Mouse (Mus musculus) CH12.LX (cell line): ENCODE results near the gene Nrg3. TPM values are rescaled to one million over a fixed set of nuclear protein-coding genes. Genes with fewer than 3 reads are reported as not detected.

ENCODE experiments used
- DNase-seq: peaks from one replicate; pipeline ENCODE4 v3.0.0-alpha.2; 2013; ENCODE audit errors: extremely low read depth
- H3K27ac ChIP-seq: 2 replicates; pipeline ENCODE4 v1.5.1; 2012; ENCODE audit warnings: low read depth, mild to moderate bottlenecking, control low read depth, moderate library complexity; ENCODE audit not compliant: insufficient read depth
- H3K27me3 ChIP-seq: replicated peaks from 2 replicates; pipeline ENCODE3; 2012; ENCODE audit warnings: inconsistent platforms
- H3K36me3 ChIP-seq, 2 experiments: replicated peaks in 1 of 2; 2 replicates each; pipeline versions ENCODE3 to v1.6.1; 2012; ENCODE audit warnings: inconsistent platforms in 1 of 2, low read length in 1 of 2, mild to moderate bottlenecking in 1 of 2, mixed read lengths in 1 of 2, moderate library complexity in 1 of 2; ENCODE audit not compliant: control insufficient read depth in 1 of 2, insufficient read depth in 1 of 2
- H3K4me1 ChIP-seq, 2 experiments: 2 replicates each; pipeline ENCODE4 v1.6.1; 2012; ENCODE audit warnings: inconsistent platforms in 1 of 2, moderate library complexity in 1 of 2; ENCODE audit not compliant: insufficient read depth in 2 of 2, control insufficient read depth in 1 of 2
- H3K4me2 ChIP-seq: 2 replicates; pipeline ENCODE4 v1.6.1; 2012; ENCODE audit warnings: low read depth, mild to moderate bottlenecking, control low read depth; ENCODE audit not compliant: poor library complexity, insufficient read depth, severe bottlenecking
- H3K4me3 ChIP-seq, 3 experiments: fragments of 150-350 bp in 1 of 3; sonication (generic) in 1 of 3; replicated peaks in 1 of 3; 2 replicates each; pipeline versions ENCODE3 to v1.5.1; 2011 to 2012; ENCODE audit warnings: low read depth in 2 of 3, low read length in 2 of 3, mild to moderate bottlenecking in 2 of 3, moderate library complexity in 2 of 3, control low read depth in 1 of 3, improper control_type of control experiment in 1 of 3, inconsistent platforms in 1 of 3, mixed read lengths in 1 of 3; ENCODE audit not compliant: poor library complexity in 1 of 3
- H3K79me2 ChIP-seq: replicated peaks from 2 replicates; pipeline ENCODE4 v1.6.1; 2012; ENCODE audit warnings: mild to moderate bottlenecking, moderate library complexity; ENCODE audit not compliant: control insufficient read depth, poor library complexity, insufficient read depth, severe bottlenecking; ENCODE audit errors: extremely low read depth
- H3K9ac ChIP-seq: 2 replicates; pipeline ENCODE4 v1.6.1; 2012; ENCODE audit warnings: low read depth, mild to moderate bottlenecking, control low read depth, moderate library complexity; ENCODE audit not compliant: insufficient read depth
- H3K9me3 ChIP-seq: replicated peaks from 2 replicates; pipeline ENCODE3; 2012; ENCODE audit warnings: low read length, inconsistent platforms, mixed read lengths
- BHLHE40 ChIP-seq: IDR thresholded peaks from 2 replicates; pipeline ENCODE4 v1.6.1; 2011; ENCODE audit warnings: mild to moderate bottlenecking, low read depth, low read length, improper control_type of control experiment
- ETS1 ChIP-seq: conservative IDR thresholded peaks from 2 replicates; pipeline ENCODE4 v1.6.1; 2012; ENCODE audit warnings: low read depth, mild to moderate bottlenecking, inconsistent platforms, low read length, improper control_type of control experiment, moderate library complexity
- HCFC1 ChIP-seq: IDR thresholded peaks from 2 replicates; pipeline ENCODE4 v1.6.1; 2012; ENCODE audit warnings: low read depth, mild to moderate bottlenecking, inconsistent platforms, low read length, improper control_type of control experiment
- JUND ChIP-seq: conservative IDR thresholded peaks from 2 replicates; pipeline ENCODE4 v1.6.1; 2011; ENCODE audit warnings: low read depth, low read length, improper control_type of control experiment
- MAFK ChIP-seq: IDR thresholded peaks from 2 replicates; pipeline ENCODE4 v1.6.1; 2011; ENCODE audit warnings: low read length, improper control_type of control experiment; ENCODE audit not compliant: insufficient replicate concordance
- MAX ChIP-seq: IDR thresholded peaks from 2 replicates; pipeline ENCODE4 v1.6.1; 2011; ENCODE audit warnings: low read length, improper control_type of control experiment
- MXI1 ChIP-seq: IDR thresholded peaks from 2 replicates; pipeline ENCODE4 v1.6.1; 2011; ENCODE audit warnings: mild to moderate bottlenecking, low read depth, low read length, improper control_type of control experiment
- NRF1 ChIP-seq: IDR thresholded peaks from 2 replicates; pipeline ENCODE4 v1.6.1; 2014; ENCODE audit warnings: low read depth, mild to moderate bottlenecking, inconsistent platforms, low read length, improper control_type of control experiment, moderate library complexity
- POLR2A ChIP-seq: IDR thresholded peaks from 2 replicates; pipeline ENCODE4 v1.6.1; 2011; ENCODE audit warnings: low read depth, mild to moderate bottlenecking, improper control_type of control experiment, low read length
- RCOR1 ChIP-seq: conservative IDR thresholded peaks from 2 replicates; pipeline ENCODE4 v1.6.1; 2012; ENCODE audit warnings: low read depth, mild to moderate bottlenecking, inconsistent platforms, low read length, improper control_type of control experiment
- SIN3A ChIP-seq: IDR thresholded peaks from 2 replicates; pipeline ENCODE4 v1.6.1; 2012; ENCODE audit warnings: low read length, improper control_type of control experiment, inconsistent platforms
- SMC3 ChIP-seq: IDR thresholded peaks from 2 replicates; pipeline ENCODE4 v1.6.1; 2011; ENCODE audit warnings: low read depth, low read length, improper control_type of control experiment
- TBP ChIP-seq: conservative IDR thresholded peaks from 2 replicates; pipeline ENCODE4 v1.6.1; 2011; ENCODE audit warnings: low read depth, low read length, improper control_type of control experiment
- TCF12 ChIP-seq: IDR thresholded peaks from 2 replicates; pipeline ENCODE4 v1.6.1; 2014; ENCODE audit warnings: low read depth, mild to moderate bottlenecking, inconsistent platforms, low read length, improper control_type of control experiment
- UBTF ChIP-seq: IDR thresholded peaks from 2 replicates; pipeline ENCODE4 v1.6.1; 2012; ENCODE audit warnings: low read depth, mild to moderate bottlenecking, inconsistent platforms, low read length, improper control_type of control experiment, moderate library complexity
- ZC3H11A ChIP-seq: IDR thresholded peaks from 2 replicates; pipeline ENCODE4 v1.6.1; 2012; ENCODE audit warnings: low read depth, mild to moderate bottlenecking, inconsistent platforms, low read length, improper control_type of control experiment
- ZKSCAN1 ChIP-seq: IDR thresholded peaks from 2 replicates; pipeline ENCODE4 v1.6.1; 2012; ENCODE audit warnings: low read depth, inconsistent platforms, low read length, improper control_type of control experiment, borderline replicate concordance
- ZMIZ1 ChIP-seq: IDR thresholded peaks from 2 replicates; pipeline ENCODE4 v1.6.1; 2012; ENCODE audit warnings: low read depth, mild to moderate bottlenecking, inconsistent platforms, low read length, improper control_type of control experiment
- dilution Hi-C: fragments of 300-500 bp; cut with MboI; formaldehyde crosslinking; loops from 2 replicates; pipeline ENCODE4 v1.14.3; 2020; ENCODE audit warnings: low sequenced_read_pairs; ENCODE audit not compliant: extremely low pct_unique_long_range_greater_than_20kb, extremely low pct_ligation_motif_present
- in situ Hi-C: fragments of 300-500 bp; cut with MboI; formaldehyde crosslinking; loops from 3 replicates; pipeline ENCODE4 v1.14.3; 2019; ENCODE audit warnings: low sequenced_read_pairs, low pct_ligation_motif_present, low pct_unique_long_range_greater_than_20kb, mixed read lengths
- polyA plus RNA-seq: library from polyadenylated mRNA; unstranded; fragments of >175 nt; gene quantifications from 2 replicates; pipeline ENCODE4 v1.2.1, GENCODE M21; 2012; ENCODE audit warnings: low read depth; ENCODE audit not compliant: insufficient read length
- total RNA-seq, 2 experiments: library from RNA; depleted of rRNA; stranded (reverse); fragments of 300-350 nt in 1 of 2; fragments of >200 nt in 1 of 2; gene quantifications; 2 replicates each; pipeline ENCODE4 v1.2.3; 2012 to 2014

The Nrg3 gene
- total and polyA plus RNA-seq, 3 experiments = not detected

- Histone ChIP-seq H3K4me3 (no peak overlapping the region), H3K79me2 (no peaks in the 10 kb centered on the region), H3K4me2 (no peak overlapping the region), H3K36me3 (no peaks in the 10 kb centered on the region), H3K9me3 (peaks cover 20% of the 10 kb centered on the region), H3K27ac (no peak overlapping the region), H3K4me1 (no peaks in the 10 kb centered on the region), H3K9ac (no peak overlapping the region), H3K27me3 (no peaks in the 10 kb centered on the region)
- dilution Hi-C loops = no loop called here
- in situ Hi-C loops = no loop called here
- no peak for TF ChIP-seq UBTF
- TF ChIP-seq BHLHE40 = no peak
- TF ChIP-seq TBP = no peak
- TF ChIP-seq MAFK = no peak
- TF ChIP-seq ETS1 = no peak
- no peak for TF ChIP-seq MXI1
- no peak for TF ChIP-seq SMC3
- no peak for TF ChIP-seq ZC3H11A
- TF ChIP-seq POLR2A = no peak
- TF ChIP-seq SIN3A = no peak
- no peak for TF ChIP-seq TCF12
- no peak for TF ChIP-seq JUND
- TF ChIP-seq ZMIZ1 = no peak
- DNase-seq = no peak
Measured at GRCm38 (mm10) chr14:39373220-39373619, 99.7 kb downstream of the Nrg3 start.

DNA sequence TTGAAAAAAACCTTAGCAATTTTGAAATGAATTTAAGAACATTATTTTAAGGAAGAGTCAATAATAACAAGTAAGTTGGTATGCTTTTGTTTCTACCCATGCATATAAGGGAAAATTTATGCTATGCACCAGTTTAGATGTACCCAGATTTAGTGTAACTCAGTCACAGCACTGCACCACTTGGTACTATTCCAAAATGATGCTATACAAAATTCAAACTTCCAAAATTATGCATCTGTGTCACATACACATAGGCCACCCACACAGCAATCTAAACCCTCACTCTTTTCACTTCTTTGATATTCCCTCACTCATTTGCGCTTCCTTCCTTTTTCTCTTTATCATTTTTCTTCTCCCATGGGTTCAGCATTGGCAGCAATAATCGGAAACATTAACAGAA is 116.6 kb downstream of the Nrg3 start:
- Histone ChIP-seq H3K27ac (no peak overlapping the region), H3K9ac (no peak overlapping the region), H3K4me3 (no peak overlapping the region), H3K9me3 (peaks cover 25% of the 10 kb centered on the region), H3K4me2 (no peak overlapping the region), H3K4me1 (no peaks in the 10 kb centered on the region), H3K79me2 (no peaks in the 10 kb centered on the region), H3K36me3 (no peaks in the 10 kb centered on the region), H3K27me3 (no peaks in the 10 kb centered on the region)
- in situ Hi-C loops = no loop called here
- DNase-seq = no peak
- dilution Hi-C loops = no loop called here
- TF ChIP-seq RCOR1 (no peak), NRF1 (no peak), ZKSCAN1 (no peak), MAX (no peak), HCFC1 (no peak)
